22 mouse cellular contexts compared by ENCODE assay signal in genomic region chr19:49958517-49958916, GRCm38 (mm10).
DNase-seq lines count a peak whose midpoint lies in the region; ATAC-seq and TF ChIP-seq lines count a peak whose summit lies in the region.
"Had no signal": no experiment of that assay in that cellular context is flagged by ENCODE, and none has a peak within 500 bp of the region (broad histone marks: within the 10 kb centered on the region; RNA-seq: fewer than 3 reads in every experiment).

No protein-coding gene starts in this region.

- H3K27me3 ChIP-seq in kidney, embryonic 16.5 days (ENCODE audit: insufficient read depth, low read length), result no peaks in the 10 kb centered on the region
- no peaks in the 10 kb centered on the region for H3K27me3 ChIP-seq in liver, postnatal 0 days (ENCODE audit: insufficient read depth, low read length)
- H3K27me3 ChIP-seq: CH12.LX; embryonic facial prominence, embryonic 15.5 days; heart, embryonic 12.5 days had no signal

- no peak overlapping the region for H3K4me2 ChIP-seq in kidney, embryonic 16.5 days (replicated peaks; ENCODE audit: low read depth, low read length)
- no peak overlapping the region for H3K4me2 ChIP-seq in liver, postnatal 0 days (ENCODE audit: low read depth, low read length)
- H3K4me2 ChIP-seq: embryonic facial prominence, embryonic 15.5 days; heart, embryonic 12.5 days had no signal

- H3K4me1 ChIP-seq in kidney, embryonic 16.5 days (ENCODE audit: insufficient read depth, low read length), result no peaks in the 10 kb centered on the region
- no peaks in the 10 kb centered on the region for H3K4me1 ChIP-seq in liver, postnatal 0 days (ENCODE audit: insufficient read depth)
- H3K4me1 ChIP-seq: embryonic facial prominence, embryonic 15.5 days; forebrain, embryonic 10.5 days; heart, embryonic 12.5 days; hindbrain, embryonic 10.5 days had no signal

- H3K4me3 ChIP-seq in kidney, embryonic 16.5 days (ENCODE audit: low read length), result no peak overlapping the region
- no peak overlapping the region for H3K4me3 ChIP-seq in liver, postnatal 0 days (ENCODE audit: low read depth, low read length)
- H3K4me3 ChIP-seq: embryonic facial prominence, embryonic 15.5 days; erythroblast, embryonic 14.5 days; forebrain, embryonic 10.5 days; gastrocnemius, adult 2 months; heart, embryonic 12.5 days; hindbrain, embryonic 10.5 days had no signal

- TF ChIP-seq CTCF in liver, postnatal 0 days (IDR thresholded peaks at IDR 0.05; ENCODE audit: low read depth), result no peak

- WGBS in kidney, embryonic 16.5 days, result 45% methylated on average over 5 of the region's 5 CpGs
- WGBS in liver, postnatal 0 days (ENCODE audit: insufficient replicate concordance), result 50% methylated on average over 5 of the region's 5 CpGs

- no peak for TF ChIP-seq EP300 in liver, postnatal 0 days (IDR thresholded peaks at IDR 0.05; ENCODE audit: low read depth)

- H3K27ac ChIP-seq in kidney, embryonic 16.5 days (ENCODE audit: low read length), result no peak overlapping the region
- H3K27ac ChIP-seq in liver, postnatal 0 days (ENCODE audit: low read depth), result no peak overlapping the region
- H3K27ac ChIP-seq: embryonic facial prominence, embryonic 15.5 days; forebrain, embryonic 10.5 days; gastrocnemius, adult 2 months; hindbrain, embryonic 10.5 days had no signal

- peak; percentile 49; the same call in 1 of the 2 replicates for ATAC-seq in kidney, embryonic 16.5 days (ENCODE audit: low FRiP score, low TSS enrichment)
- no peak for ATAC-seq in liver, postnatal 0 days
- ATAC-seq: forebrain, embryonic 14.5 days; Patski had no signal

- no peak for DNase-seq in kidney, adult 9 months
- peak; percentile 3 for DNase-seq in liver
- DNase-seq in liver, postnatal 0 days, result no peak
- peak; percentile 16 for DNase-seq in ovary, adult 18-20 months (ENCODE audit: low spot score)
- DNase-seq in ovary, postnatal 10 days (ENCODE audit: low spot score), result no peak
- DNase-seq: adrenal gland, adult 8-10 months; adrenal gland, postnatal 36 days; cerebellum, adult 11 months; cerebellum, adult 8-10 months; cerebellum, postnatal 14 days; embryo, embryonic 11 days; gastrocnemius, adult 2 months; gastrocnemius, postnatal 25 days had no signal

- no peaks in the 10 kb centered on the region for H3K9me3 ChIP-seq in kidney, embryonic 16.5 days (ENCODE audit: low read length)
- H3K9me3 ChIP-seq in liver, postnatal 0 days (ENCODE audit: low read length), result no peaks in the 10 kb centered on the region; the same call in 1 of the 2 replicates
- H3K9me3 ChIP-seq: embryonic facial prominence, embryonic 15.5 days; forebrain, embryonic 10.5 days; heart, embryonic 12.5 days; hindbrain, embryonic 10.5 days had no signal

- no peaks in the 10 kb centered on the region for H3K36me3 ChIP-seq in kidney, embryonic 16.5 days (ENCODE audit: insufficient read depth, low read length)
- H3K36me3 ChIP-seq in liver, postnatal 0 days (replicated peaks; ENCODE audit: insufficient read depth, low read length), result no peaks in the 10 kb centered on the region
- H3K36me3 ChIP-seq: embryonic facial prominence, embryonic 15.5 days; forebrain, embryonic 10.5 days; heart, embryonic 12.5 days; hindbrain, embryonic 10.5 days had no signal

- no peak overlapping the region for H3K9ac ChIP-seq in kidney, embryonic 16.5 days (replicated peaks; ENCODE audit: low read length)
- no peak overlapping the region for H3K9ac ChIP-seq in liver, postnatal 0 days (replicated peaks)
- H3K9ac ChIP-seq: embryonic facial prominence, embryonic 15.5 days; heart, embryonic 12.5 days had no signal

Comparison
In these comparisons a context has a peak if more than half of its experiments do, and no peak if none do; other contexts are left out.
1. DNase-seq: peak in liver (single experiment) and ovary, adult 18-20 months (single experiment); none in kidney, adult 9 months (single experiment), liver, postnatal 0 days (single experiment) and ovary, postnatal 10 days (single experiment).